Mouse (Mus musculus) testis, adult 2 months (tissue): ENCODE results near the gene Klf5. TPM values are rescaled to one million over a fixed set of nuclear protein-coding genes. Genes with fewer than 3 reads are reported as not detected.

Source experiments
- H3K27ac ChIP-seq: fragments of 200-500 bp; 2 replicates; pipeline ENCODE4 v1.5.1; 2012; ENCODE audit warnings: low read depth, low read length; ENCODE audit not compliant: control insufficient read depth, insufficient read depth
- H3K27me3 ChIP-seq: fragments of 200-500 bp; 2 replicates; pipeline ENCODE4 v1.6.1; 2012; ENCODE audit warnings: mild to moderate bottlenecking, low read length, moderate library complexity; ENCODE audit not compliant: control insufficient read depth, insufficient read depth
- H3K36me3 ChIP-seq: fragments of 200-500 bp; 2 replicates; pipeline ENCODE4 v1.6.1; 2012; ENCODE audit warnings: mild to moderate bottlenecking, low read length; ENCODE audit not compliant: control insufficient read depth, insufficient read depth
- H3K4me1 ChIP-seq: fragments of 200-500 bp; 2 replicates; pipeline ENCODE4 v1.6.1; 2012; ENCODE audit warnings: low read length; ENCODE audit not compliant: control insufficient read depth, insufficient read depth
- H3K4me3 ChIP-seq: fragments of 200-500 bp; 2 replicates; pipeline ENCODE4 v1.5.1; 2012; ENCODE audit warnings: low read depth, mild to moderate bottlenecking, low read length, moderate library complexity, mixed read lengths; ENCODE audit not compliant: control insufficient read depth
- CTCF ChIP-seq: fragments of 200-500 bp; IDR thresholded peaks from 2 replicates; pipeline ENCODE4 v1.5.1; 2012; ENCODE audit warnings: low read depth, mild to moderate bottlenecking, inconsistent platforms, low read length, moderate library complexity; ENCODE audit not compliant: control insufficient read depth, insufficient read depth, insufficient replicate concordance
- POLR2A ChIP-seq: fragments of 200-500 bp; IDR thresholded peaks from 2 replicates; pipeline ENCODE4 v1.6.1; 2012; ENCODE audit warnings: low read depth, mild to moderate bottlenecking, inconsistent platforms, low read length, moderate library complexity; ENCODE audit not compliant: control insufficient read depth
- polyA plus RNA-seq: library from polyadenylated mRNA; depleted of rRNA; stranded (reverse); fragments of >200 nt; gene quantifications from 2 replicates; pipeline ENCODE4 v1.2.3, GENCODE M21; 2012; rRNA removed

Gene Klf5
- polyA plus RNA-seq: 15.4 and 16.5 TPM in 2 replicates

- H3K27ac ChIP-seq: no peak within 1 kb of the TSS
- peaks cover 5% of the 10 kb centered on the region for H3K4me1 ChIP-seq
- no peaks in the 10 kb centered on the region for H3K36me3 ChIP-seq
- peak within 1 kb of the TSS; percentile 87 for H3K4me3 ChIP-seq
- no peaks in the 10 kb centered on the region for H3K27me3 ChIP-seq
- no peak for TF ChIP-seq POLR2A
- TF ChIP-seq CTCF: no peak
Measured at GRCm38 (mm10) chr14:99298385-99299021, at the start of gene Klf5. Gene Klf5, plus strand, starts transcription at chr14:99298691.

GRCm38 (mm10) chr14:99262026-99262425 is 36.5 kb upstream of the Klf5 start:
- no peaks in the 10 kb centered on the region; the same call in 1 of the 2 replicates for H3K4me1 ChIP-seq
- TF ChIP-seq POLR2A: no peak
- TF ChIP-seq CTCF: no peak
- H3K27ac ChIP-seq: no peak overlapping the region
- H3K4me3 ChIP-seq: peak overlapping the region; percentile 60
- H3K36me3 ChIP-seq: no peaks in the 10 kb centered on the region
- no peaks in the 10 kb centered on the region for H3K27me3 ChIP-seq

- TF ChIP-seq POLR2A (no peak), CTCF (no peak)
- Histone ChIP-seq H3K4me3 (no peak overlapping the region), H3K27ac (no peak overlapping the region), H3K27me3 (no peaks in the 10 kb centered on the region), H3K36me3 (no peaks in the 10 kb centered on the region), H3K4me1 (no peaks in the 10 kb centered on the region; the same call in 1 of the 2 replicates)
Measured at GRCm38 (mm10) chr14:99263816-99264215, 34.7 kb upstream of the Klf5 start.

- no peak for TF ChIP-seq POLR2A
- TF ChIP-seq CTCF: no peak
- Histone ChIP-seq H3K27me3 (no peaks in the 10 kb centered on the region), H3K4me3 (peak overlapping the region; percentile 4; the same call in 1 of the 2 replicates), H3K36me3 (no peaks in the 10 kb centered on the region), H3K4me1 (no peaks in the 10 kb centered on the region; the same call in 1 of the 2 replicates), H3K27ac (no peak overlapping the region)
Measured at GRCm38 (mm10) chr14:99265791-99266190, 32.7 kb upstream of the Klf5 start.

- TF ChIP-seq CTCF (no peak), POLR2A (no peak)
Measured at GRCm38 (mm10) chr14:99266749-99267148, 31.7 kb upstream of the Klf5 start.

GRCm38 (mm10) chr14:99274056-99274455 is 24.4 kb upstream of the Klf5 start:
- Histone ChIP-seq H3K4me1 (no peaks in the 10 kb centered on the region), H3K27ac (no peak overlapping the region), H3K36me3 (no peaks in the 10 kb centered on the region), H3K27me3 (no peaks in the 10 kb centered on the region), H3K4me3 (no peak overlapping the region)
- TF ChIP-seq POLR2A: no peak
- TF ChIP-seq CTCF: no peak

More at GRCm38 (mm10) chr14:99266749-99267148, 31.7 kb upstream of the Klf5 start:
- no peaks in the 10 kb centered on the region for H3K36me3 ChIP-seq
- H3K4me3 ChIP-seq: no peak overlapping the region
- no peak overlapping the region for H3K27ac ChIP-seq
- H3K4me1 ChIP-seq: no peaks in the 10 kb centered on the region; the same call in 1 of the 2 replicates
- no peaks in the 10 kb centered on the region for H3K27me3 ChIP-seq

- TF ChIP-seq POLR2A (no peak), CTCF (no peak)
- H3K4me1 ChIP-seq: no peaks in the 10 kb centered on the region
- H3K36me3 ChIP-seq: no peaks in the 10 kb centered on the region
- H3K4me3 ChIP-seq: no peak overlapping the region
- no peak overlapping the region for H3K27ac ChIP-seq
- no peaks in the 10 kb centered on the region for H3K27me3 ChIP-seq
Measured at GRCm38 (mm10) chr14:99275827-99276226, 22.7 kb upstream of the Klf5 start.

- Histone ChIP-seq H3K4me3 (no peak overlapping the region), H3K36me3 (no peaks in the 10 kb centered on the region), H3K27me3 (no peaks in the 10 kb centered on the region), H3K27ac (no peak overlapping the region), H3K4me1 (no peaks in the 10 kb centered on the region)
- no peak for TF ChIP-seq CTCF
- no peak for TF ChIP-seq POLR2A
Measured at GRCm38 (mm10) chr14:99278312-99278711, 20.2 kb upstream of the Klf5 start.
